Comparison of ENCODE assay signal across 22 mouse cellular contexts in the genomic region with DNA sequence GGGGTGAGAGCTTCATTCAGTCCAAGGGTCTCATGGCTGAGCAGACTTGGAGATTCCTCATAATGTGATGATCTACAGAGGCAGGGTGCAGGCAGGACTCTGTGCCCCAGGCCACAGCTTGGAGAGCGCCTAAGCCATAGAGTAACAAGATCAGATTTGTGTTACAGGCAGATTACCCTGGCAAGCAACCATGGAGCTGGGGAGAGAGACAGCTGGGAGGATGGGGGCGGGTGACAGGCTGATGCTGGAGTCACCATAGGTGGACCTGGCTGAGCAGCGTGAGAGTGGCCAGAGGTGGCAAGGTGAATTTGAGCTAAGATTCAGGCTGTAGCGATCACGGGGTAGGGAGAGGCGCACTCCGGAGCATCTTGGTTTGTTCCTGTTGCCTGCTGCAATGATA. TPM values are rescaled to one million over a fixed set of nuclear protein-coding genes. Genes with fewer than 3 reads are reported as not detected.
A peak's percentile ranks its signal among the peaks of the same experiment; 100 is the strongest.
DNase-seq lines count a peak whose midpoint lies in the region; ATAC-seq and TF ChIP-seq lines count a peak whose summit lies in the region.
"Had no signal": no experiment of that assay in that cellular context is flagged by ENCODE, and none has a peak within 500 bp of the region (broad histone marks: within the 10 kb centered on the region; RNA-seq: fewer than 3 reads in every experiment).

No protein-coding gene starts in this region.

- WGBS in heart, embryonic 12.5 days = 85% methylated on average over 7 of the region's 7 CpGs

- H3K27me3 ChIP-seq in heart, embryonic 12.5 days (replicated peaks) = no peaks in the 10 kb centered on the region
- H3K27me3 ChIP-seq: embryonic facial prominence, embryonic 13.5 days; forebrain, embryonic 12.5 days; heart, embryonic 15.5 days; limb, embryonic 13.5 days had no signal

- peak; percentile 71 for DNase-seq in gastrocnemius, adult 18-20 months (ENCODE audit: low spot score)
- no peak for DNase-seq in gastrocnemius, postnatal 25 days
- no peak for DNase-seq in heart, adult 8-10 months (ENCODE audit: low spot score)
- no peak for DNase-seq in left cerebral cortex, adult 2 months (ENCODE audit: extremely low spot score in 1 of 2, low spot score in 2 of 2)
- DNase-seq in left cerebral cortex, postnatal 25 days (ENCODE audit: low spot score in 2 of 2) = no peak
- no peak for DNase-seq in layer of hippocampus, adult 9-10 months (ENCODE audit: low spot score)
- DNase-seq: adrenal gland, postnatal 36 days; cerebellum, adult 11 months; cerebellum, postnatal 10 days; kidney, adult 18-20 months; lung, adult 18-20 months; lung, postnatal 10 days; thymus, adult 2 months; thymus, postnatal 4 days had no signal

- H3K9me3 ChIP-seq in heart, embryonic 12.5 days (replicated peaks) = no peaks in the 10 kb centered on the region
- H3K9me3 ChIP-seq: embryonic facial prominence, embryonic 13.5 days; forebrain, embryonic 12.5 days; heart, embryonic 15.5 days; limb, embryonic 13.5 days; liver, embryonic 12.5 days; midbrain, embryonic 10.5 days had no signal

- peaks cover 50% of the 10 kb centered on the region for H3K4me1 ChIP-seq in heart, embryonic 12.5 days (replicated peaks)

- TF ChIP-seq CTCF in left cerebral cortex, adult 2 months (IDR thresholded peaks at IDR 0.05) = no peak

- no peak overlapping the region for H3K4me2 ChIP-seq in heart, embryonic 12.5 days
- H3K4me2 ChIP-seq: embryonic facial prominence, embryonic 13.5 days; forebrain, embryonic 12.5 days; limb, embryonic 13.5 days; liver, embryonic 12.5 days had no signal

- no peak for ATAC-seq in heart, embryonic 12.5 days (ENCODE audit: insufficient number of reproducible peaks, low FRiP score)
- ATAC-seq: liver, embryonic 12.5 days had no signal

- intact Hi-C loops in left cerebral cortex, adult 2 months (cut with DNase I) = loop anchor here (5.0 kb wide), 1 partner anchor 36 kb away; no protein-coding TSS in a partner anchor
- intact Hi-C loops in left cerebral cortex, postnatal 25 days (cut with DNase I) = no loop called here

- no peak overlapping the region for H3K4me3 ChIP-seq in heart, embryonic 12.5 days
- no peak overlapping the region for H3K4me3 ChIP-seq in left cerebral cortex, adult 2 months
- H3K4me3 ChIP-seq: embryonic facial prominence, embryonic 13.5 days; erythroblast, embryonic 14.5 days; forebrain, embryonic 12.5 days; limb, embryonic 13.5 days; liver, embryonic 12.5 days had no signal

- H3K9ac ChIP-seq in heart, embryonic 12.5 days = 0 out of 2 replicates have a peak overlapping the region, but pooled peaks have one; percentile 45
- H3K9ac ChIP-seq: embryonic facial prominence, embryonic 13.5 days; limb, embryonic 13.5 days; liver, embryonic 12.5 days had no signal

- H3K27ac ChIP-seq in heart, embryonic 12.5 days (ENCODE audit: poor library complexity, severe bottlenecking) = no peak overlapping the region
- H3K27ac ChIP-seq in left cerebral cortex, adult 2 months = peak overlapping the region; percentile 64; the same call in 1 of the 2 replicates
- H3K27ac ChIP-seq: limb, embryonic 13.5 days; liver, embryonic 12.5 days; midbrain, embryonic 10.5 days had no signal

- H3K36me3 ChIP-seq in heart, embryonic 12.5 days = peaks cover 66% of the 10 kb centered on the region

RNA-seq across cellular contexts. Expression of a gene that starts 4.9 kb away (rescaled TPM):
- total RNA-seq in gastrocnemius, adult 18-20 months (2021) = 10 to 100 TPM; 44.1 to 51.0 TPM
- 10 to 100 TPM; 33.0 to 40.5 TPM for total RNA-seq in gastrocnemius, postnatal 25 days (2021)
- 1.8 and 2.2 TPM in 2 replicates for polyA plus RNA-seq in heart, embryonic 12.5 days (2016; fragmentation: Nextera tagmentation; extraction: Ambion mirVana)
- 10 to 100 TPM; 68.8 to 84.0 (median 69.8) TPM for total RNA-seq in heart, adult 8-10 months (2022)
- total RNA-seq in left cerebral cortex, adult 2 months (2021) = 100 to 1,000 TPM; 143 to 147 TPM
- 100 to 1,000 TPM; 105 to 121 TPM for total RNA-seq in left cerebral cortex, postnatal 25 days (2021)

RNA-seq across cellular contexts. Expression of a gene that starts 17.5 kb away (rescaled TPM):
- 100 to 1,000 TPM in 1 of 2 experiments, 10 to 100 TPM in 1; 96.7 to 102 TPM for total RNA-seq in gastrocnemius, adult 18-20 months (2021)
- total RNA-seq in gastrocnemius, postnatal 25 days (2021) = 100 to 1,000 TPM; 109 to 113 TPM
- 40.5 and 44.8 TPM in 2 replicates for polyA plus RNA-seq in heart, embryonic 12.5 days (2016; fragmentation: Nextera tagmentation; extraction: Ambion mirVana)
- total RNA-seq in heart, adult 8-10 months (2022) = 100 to 1,000 TPM; 133 to 158 (median 141) TPM
- total RNA-seq in left cerebral cortex, adult 2 months (2021) = 10 to 100 TPM; 47.7 to 57.6 TPM
- total RNA-seq in left cerebral cortex, postnatal 25 days (2021) = 10 to 100 TPM; 46.5 to 48.8 TPM
- polyA plus RNA-seq: erythroblast, embryonic 14.5 days had no signal

RNA-seq across cellular contexts. Expression of a gene that starts 32.1 kb away (rescaled TPM):
- total RNA-seq in gastrocnemius, adult 18-20 months (2021) = 1 to 10 TPM in 1 of 2 experiments, under 1 TPM in 1; 0.96 to 2.3 TPM
- 1 to 10 TPM; 2.4 to 3.3 TPM for total RNA-seq in gastrocnemius, postnatal 25 days (2021)
- polyA plus RNA-seq in heart, embryonic 12.5 days (2016; fragmentation: Nextera tagmentation; extraction: Ambion mirVana) = 11.0 and 12.3 TPM in 2 replicates
- 1 to 10 TPM; 4.6 to 6.3 (median 5.3) TPM for total RNA-seq in heart, adult 8-10 months (2022)
- 10 to 100 TPM; 36.2 to 39.6 TPM for total RNA-seq in left cerebral cortex, adult 2 months (2021)
- total RNA-seq in left cerebral cortex, postnatal 25 days (2021) = 10 to 100 TPM; 30.1 to 30.3 TPM

RNA-seq across cellular contexts. Expression of a gene that starts 35.0 kb away (rescaled TPM):
- total RNA-seq in gastrocnemius, adult 18-20 months (2021) = 100 to 1,000 TPM; 150 to 167 TPM
- 100 to 1,000 TPM; 128 TPM for total RNA-seq in gastrocnemius, postnatal 25 days (2021)
- 342 and 374 TPM in 2 replicates for polyA plus RNA-seq in heart, embryonic 12.5 days (2016; fragmentation: Nextera tagmentation; extraction: Ambion mirVana)
- total RNA-seq in heart, adult 8-10 months (2022) = 100 to 1,000 TPM; 145 to 154 (median 150) TPM
- total RNA-seq in left cerebral cortex, adult 2 months (2021) = 100 to 1,000 TPM; 113 to 123 TPM
- total RNA-seq in left cerebral cortex, postnatal 25 days (2021) = 100 to 1,000 TPM; 119 to 124 TPM

RNA-seq across cellular contexts. Expression of a gene that starts 38.7 kb away (rescaled TPM):
- total RNA-seq in gastrocnemius, adult 18-20 months (2021) = under 1 TPM; 0.75 to 1.00 TPM
- total RNA-seq in gastrocnemius, postnatal 25 days (2021) = 1 to 10 TPM; 1.2 to 1.6 TPM
- polyA plus RNA-seq in heart, embryonic 12.5 days (2016; fragmentation: Nextera tagmentation; extraction: Ambion mirVana) = 2.0 and 2.5 TPM in 2 replicates
- total RNA-seq in heart, adult 8-10 months (2022) = 1 to 10 TPM in 3 of 4 experiments, under 1 TPM in 1; 0.92 to 1.7 (median 1.2) TPM
- total RNA-seq in left cerebral cortex, adult 2 months (2021) = 100 to 1,000 TPM in 1 of 2 experiments, 10 to 100 TPM in 1; 99.9 to 107 TPM
- total RNA-seq in left cerebral cortex, postnatal 25 days (2021) = 10 to 100 TPM; 77.4 to 92.2 TPM

Comparison
In these comparisons a context has a peak if more than half of its experiments do, and no peak if none do; other contexts are left out.
1. RNA of a gene that starts 32.1 kb away (total RNA-seq): 36.2 to 39.6 TPM in left cerebral cortex, adult 2 months and 30.1 to 30.3 TPM in left cerebral cortex, postnatal 25 days; 4.6 to 6.3 TPM in heart, adult 8-10 months, 2.4 to 3.3 TPM in gastrocnemius, postnatal 25 days and 0.96 to 2.3 TPM in gastrocnemius, adult 18-20 months; every median in the first group is over 4 times any median in the second.